Mouse (Mus musculus): Measurements from ENCODE around the gene Amigo3. TPM values are rescaled to one million over a fixed set of nuclear protein-coding genes. Genes with fewer than 3 reads are reported as not detected.

Amigo3 gene
- polyA plus RNA-seq, 1 experiment: 4.5 TPM

- WGBS: 91% methylated on average over 4 of the region's 4 CpGs
- TF ChIP-seq POLR2A (IDR thresholded peaks at IDR 0.05; ENCODE audit: control insufficient read depth, extremely low read depth, insufficient read depth, low read length, poor library complexity) (no peak), CTCF (IDR thresholded peaks at IDR 0.05; ENCODE audit: borderline replicate concordance, control insufficient read depth, extremely low read depth, insufficient read depth, low read length, poor library complexity) (no peak)
- Histone ChIP-seq H3K4me3 (ENCODE audit: control insufficient read depth, insufficient read depth, low read length) (no peak overlapping the region), H3K27ac (ENCODE audit: control insufficient read depth, insufficient read depth, low read length) (no peak overlapping the region), H3K27me3 (ENCODE audit: control insufficient read depth, insufficient read depth, low read length) (no peaks in the 10 kb centered on the region), H3K4me1 (replicated peaks; ENCODE audit: control insufficient read depth, insufficient read depth, low read length) (peaks cover 14% of the 10 kb centered on the region), H3K36me3 (ENCODE audit: control insufficient read depth, insufficient read depth, low read length) (peaks cover 34% of the 10 kb centered on the region)
- no peak for DNase-seq
Measured at GRCm38 (mm10) chr9:108046582-108046981, 6.4 kb upstream of the Amigo3 start.

- peaks cover 23% of the 10 kb centered on the region for H3K36me3 ChIP-seq (ENCODE audit: control insufficient read depth, insufficient read depth, low read length)
- H3K27me3 ChIP-seq (ENCODE audit: control insufficient read depth, insufficient read depth, low read length): no peaks in the 10 kb centered on the region
- peaks cover 14% of the 10 kb centered on the region for H3K4me1 ChIP-seq (replicated peaks; ENCODE audit: control insufficient read depth, insufficient read depth, low read length)
- H3K4me3 ChIP-seq (ENCODE audit: control insufficient read depth, insufficient read depth, low read length): no peak overlapping the region
- TF ChIP-seq CTCF (IDR thresholded peaks at IDR 0.05; ENCODE audit: borderline replicate concordance, control insufficient read depth, extremely low read depth, insufficient read depth, low read length, poor library complexity) (no peak), POLR2A (IDR thresholded peaks at IDR 0.05; ENCODE audit: control insufficient read depth, extremely low read depth, insufficient read depth, low read length, poor library complexity) (no peak)
- DNase-seq: no peak
- 75% methylated on average over 17 of the region's 17 CpGs for WGBS
- no peak overlapping the region for H3K27ac ChIP-seq (ENCODE audit: control insufficient read depth, insufficient read depth, low read length)
Measured at GRCm38 (mm10) chr9:108047601-108048565, 5.1 kb upstream of the Amigo3 start.

GRCm38 (mm10) chr9:108048566-108048955 is 4.4 kb upstream of the Amigo3 start:
- no peak overlapping the region for H3K27ac ChIP-seq (ENCODE audit: control insufficient read depth, insufficient read depth, low read length)
- TF ChIP-seq POLR2A (IDR thresholded peaks at IDR 0.05; ENCODE audit: control insufficient read depth, extremely low read depth, insufficient read depth, low read length, poor library complexity) (no peak), CTCF (IDR thresholded peaks at IDR 0.05; ENCODE audit: borderline replicate concordance, control insufficient read depth, extremely low read depth, insufficient read depth, low read length, poor library complexity) (no peak)
- H3K27me3 ChIP-seq (ENCODE audit: control insufficient read depth, insufficient read depth, low read length): no peaks in the 10 kb centered on the region
- 3% methylated on average over 19 of the region's 19 CpGs for whole genome bisulfite sequencing
- H3K36me3 ChIP-seq (ENCODE audit: control insufficient read depth, insufficient read depth, low read length): peaks cover 21% of the 10 kb centered on the region
- H3K4me3 ChIP-seq (ENCODE audit: control insufficient read depth, insufficient read depth, low read length): peak overlapping the region; percentile 29
- DNase-seq: no peak
- peaks cover 18% of the 10 kb centered on the region for H3K4me1 ChIP-seq (replicated peaks; ENCODE audit: control insufficient read depth, insufficient read depth, low read length)

- H3K36me3 ChIP-seq (ENCODE audit: control insufficient read depth, insufficient read depth, low read length): peaks cover 21% of the 10 kb centered on the region
- H3K4me3 ChIP-seq (ENCODE audit: control insufficient read depth, insufficient read depth, low read length): peak within 1 kb of the TSS; percentile 58
- H3K4me1 ChIP-seq (replicated peaks; ENCODE audit: control insufficient read depth, insufficient read depth, low read length): peaks cover 18% of the 10 kb centered on the region
- TF ChIP-seq POLR2A (IDR thresholded peaks at IDR 0.05; ENCODE audit: control insufficient read depth, extremely low read depth, insufficient read depth, low read length, poor library complexity) (peak; percentile 61), CTCF (IDR thresholded peaks at IDR 0.05; ENCODE audit: borderline replicate concordance, control insufficient read depth, extremely low read depth, insufficient read depth, low read length, poor library complexity) (no peak; the same call in 1 of the 2 replicates)
- no peaks in the 10 kb centered on the region for H3K27me3 ChIP-seq (ENCODE audit: control insufficient read depth, insufficient read depth, low read length)
- DNase-seq: peak; percentile 91
- 0% methylated on average over 37 of the region's 39 CpGs for WGBS
- H3K27ac ChIP-seq (ENCODE audit: control insufficient read depth, insufficient read depth, low read length): no peak within 1 kb of the TSS
Measured at GRCm38 (mm10) chr9:108049016-108049455, 3.9 kb upstream of the Amigo3 start, which contains the start of gene Gmppb. Gene Gmppb, plus strand, starts transcription at chr9:108049242.

GRCm38 (mm10) chr9:108049561-108050251 is 3.3 kb upstream of the Amigo3 start:
- Histone ChIP-seq H3K4me3 (ENCODE audit: control insufficient read depth, insufficient read depth, low read length) (peak overlapping the region; percentile 58), H3K27me3 (ENCODE audit: control insufficient read depth, insufficient read depth, low read length) (no peaks in the 10 kb centered on the region), H3K4me1 (replicated peaks; ENCODE audit: control insufficient read depth, insufficient read depth, low read length) (peaks cover 18% of the 10 kb centered on the region), H3K27ac (ENCODE audit: control insufficient read depth, insufficient read depth, low read length) (no peak overlapping the region), H3K36me3 (ENCODE audit: control insufficient read depth, insufficient read depth, low read length) (peaks cover 18% of the 10 kb centered on the region)
- TF ChIP-seq POLR2A (IDR thresholded peaks at IDR 0.05; ENCODE audit: control insufficient read depth, extremely low read depth, insufficient read depth, low read length, poor library complexity): no peak
- no peak for TF ChIP-seq CTCF (IDR thresholded peaks at IDR 0.05; ENCODE audit: borderline replicate concordance, control insufficient read depth, extremely low read depth, insufficient read depth, low read length, poor library complexity)
- 46% methylated on average over 15 of the region's 15 CpGs for WGBS
- peak; percentile 13 for DNase-seq

- TF ChIP-seq POLR2A (IDR thresholded peaks at IDR 0.05; ENCODE audit: control insufficient read depth, extremely low read depth, insufficient read depth, low read length, poor library complexity): no peak
- TF ChIP-seq CTCF (IDR thresholded peaks at IDR 0.05; ENCODE audit: borderline replicate concordance, control insufficient read depth, extremely low read depth, insufficient read depth, low read length, poor library complexity): no peak
- 97% methylated on average over 15 of the region's 15 CpGs for WGBS
- H3K27ac ChIP-seq (ENCODE audit: control insufficient read depth, insufficient read depth, low read length): no peak overlapping the region
- DNase-seq: no peak
- H3K4me1 ChIP-seq (replicated peaks; ENCODE audit: control insufficient read depth, insufficient read depth, low read length): peaks cover 18% of the 10 kb centered on the region
- no peak overlapping the region for H3K4me3 ChIP-seq (ENCODE audit: control insufficient read depth, insufficient read depth, low read length)
- no peaks in the 10 kb centered on the region for H3K27me3 ChIP-seq (ENCODE audit: control insufficient read depth, insufficient read depth, low read length)
- H3K36me3 ChIP-seq (ENCODE audit: control insufficient read depth, insufficient read depth, low read length): peaks cover 9% of the 10 kb centered on the region
Measured at GRCm38 (mm10) chr9:108051184-108051930, 1.6 kb upstream of the Amigo3 start.
